Mouse (Mus musculus) intestine, embryonic 16.5 days (tissue): ENCODE data around the gene Bicd1. TPM values are rescaled to one million over a fixed set of nuclear protein-coding genes. Genes with fewer than 3 reads are reported as not detected.
"Not testable (repeated sequence)": the region's sequence is repeated elsewhere in the genome, so short reads cannot be mapped to it uniquely, and the experiment has no call there.

ENCODE experiments used
- ATAC-seq: fragments of 200-750 bp; cut with Nextera tagmentation; 2 replicates; pipeline ENCODE4 v1.8.0; 2017; ENCODE audit warnings: moderate TSS enrichment, moderate library complexity
- H3K27ac ChIP-seq: fragments of 300-500 bp; sonication (generic); 2 replicates; pipeline ENCODE4 v1.5.1; 2014; ENCODE audit warnings: mild to moderate bottlenecking, low read length
- H3K27me3 ChIP-seq: fragments of 300-500 bp; sonication (generic); replicated peaks from 2 replicates; pipeline ENCODE4 v1.6.1; 2014; ENCODE audit warnings: low read length, control low read depth, mixed read lengths; ENCODE audit not compliant: control insufficient read depth, insufficient read depth
- H3K36me3 ChIP-seq: fragments of 300-500 bp; sonication (generic); 2 replicates; pipeline ENCODE4 v1.6.1; 2014; ENCODE audit warnings: low read length, control low read depth; ENCODE audit not compliant: control insufficient read depth, insufficient read depth
- H3K4me1 ChIP-seq: fragments of 300-500 bp; sonication (generic); 2 replicates; pipeline ENCODE4 v1.6.1; 2014; ENCODE audit warnings: low read length, control low read depth, mixed read lengths; ENCODE audit not compliant: control insufficient read depth, insufficient read depth
- H3K4me2 ChIP-seq: fragments of 300-500 bp; sonication (generic); 2 replicates; pipeline ENCODE4 v1.6.1; 2014; ENCODE audit warnings: low read depth, low read length, control low read depth
- H3K4me3 ChIP-seq: fragments of 300-500 bp; sonication (generic); 2 replicates; pipeline ENCODE4 v1.5.1; 2014; ENCODE audit warnings: mild to moderate bottlenecking, low read length
- H3K9ac ChIP-seq: fragments of 300-500 bp; sonication (generic); 2 replicates; pipeline ENCODE4 v1.6.1; 2014; ENCODE audit warnings: low read depth, low read length
- H3K9me3 ChIP-seq: fragments of 300-500 bp; sonication (generic); 2 replicates; pipeline ENCODE4 v1.6.1; 2016; ENCODE audit warnings: low read length, control low read depth; ENCODE audit not compliant: control insufficient read depth
- WGBS: fragments of 180-500 bp; shearing (Covaris S2); extraction: QIAGEN DNeasy Blood & Tissue Kit; methylation state at CpG from one replicate; pipeline ENCODE4 v1.1.7; 2014; 5-methylcytosine and 5-hydroxymethylcytosine counted together
- polyA plus RNA-seq: library from polyadenylated mRNA; unstranded; fragments of >200 nt; fragmentation: Nextera tagmentation; extraction: Ambion mirVana; gene quantifications from 2 replicates; pipeline ENCODE4 v1.2.1, GENCODE M21; 2015

Bicd1 gene
- polyA plus RNA-seq, 1 experiment from 2014 or later: 11.4 TPM

DNA sequence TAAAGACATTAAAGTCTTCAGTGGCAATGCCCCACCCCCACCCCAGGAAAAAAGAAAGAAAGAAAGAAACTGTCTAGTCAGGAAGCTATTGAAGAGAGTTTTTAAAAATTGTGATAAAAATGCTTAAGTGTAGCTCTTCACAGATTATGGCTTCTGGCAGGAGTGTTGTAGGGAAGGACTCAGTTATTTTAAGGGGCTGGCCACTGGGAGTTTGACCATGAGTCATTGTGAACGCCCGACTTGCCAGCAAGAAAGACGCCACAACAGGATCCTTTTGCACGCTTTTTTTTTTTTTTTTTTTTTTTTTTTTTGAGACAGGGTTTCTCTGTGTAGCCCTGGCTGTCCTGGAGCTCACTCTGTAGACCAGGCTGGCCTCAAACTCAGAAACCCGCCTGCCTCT lies 73.2 kb downstream of the Bicd1 start:
- not testable (repeated sequence) for H3K4me1 ChIP-seq, H3K4me3 ChIP-seq, H3K36me3 ChIP-seq, H3K27me3 ChIP-seq, H3K27ac ChIP-seq, H3K9ac ChIP-seq, H3K9me3 ChIP-seq, ATAC-seq, H3K4me2 ChIP-seq
- 91% methylated on average over 5 of the region's 5 CpGs for WGBS

GRCm38 (mm10) chr6:149494662-149495061 lies 86.0 kb downstream of the Bicd1 start:
- no peak overlapping the region for H3K9ac ChIP-seq
- no peaks in the 10 kb centered on the region for H3K4me1 ChIP-seq
- WGBS: 90% methylated on average over 2 of the region's 2 CpGs
- ATAC-seq: no peak
- H3K9me3 ChIP-seq: no peaks in the 10 kb centered on the region
- H3K36me3 ChIP-seq: no peaks in the 10 kb centered on the region
- H3K27ac ChIP-seq: no peak overlapping the region
- no peak overlapping the region for H3K4me2 ChIP-seq
- no peak overlapping the region for H3K4me3 ChIP-seq
- H3K27me3 ChIP-seq: no peaks in the 10 kb centered on the region

DNA sequence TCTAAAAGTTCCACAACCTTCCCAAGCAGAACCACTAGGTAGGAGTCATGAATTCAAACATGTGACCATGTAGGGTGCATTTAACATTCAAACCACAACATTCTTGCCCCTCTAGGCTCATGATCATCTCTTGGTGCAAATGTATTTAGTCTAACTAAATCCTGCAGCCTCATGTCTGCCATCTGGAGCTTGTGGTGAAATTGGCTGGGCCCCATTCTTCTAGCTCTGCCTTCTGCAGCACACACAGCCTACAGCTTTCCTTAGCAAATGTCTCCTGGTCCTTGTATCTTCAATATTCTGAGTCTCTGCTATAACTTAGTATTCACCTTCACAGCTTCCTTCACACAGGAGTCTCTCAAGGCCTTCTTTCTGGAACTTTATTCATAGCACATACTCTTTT lies 87.2 kb downstream of the Bicd1 start:
- H3K27me3 ChIP-seq: no peaks in the 10 kb centered on the region
- H3K4me1 ChIP-seq: no peaks in the 10 kb centered on the region

DNA sequence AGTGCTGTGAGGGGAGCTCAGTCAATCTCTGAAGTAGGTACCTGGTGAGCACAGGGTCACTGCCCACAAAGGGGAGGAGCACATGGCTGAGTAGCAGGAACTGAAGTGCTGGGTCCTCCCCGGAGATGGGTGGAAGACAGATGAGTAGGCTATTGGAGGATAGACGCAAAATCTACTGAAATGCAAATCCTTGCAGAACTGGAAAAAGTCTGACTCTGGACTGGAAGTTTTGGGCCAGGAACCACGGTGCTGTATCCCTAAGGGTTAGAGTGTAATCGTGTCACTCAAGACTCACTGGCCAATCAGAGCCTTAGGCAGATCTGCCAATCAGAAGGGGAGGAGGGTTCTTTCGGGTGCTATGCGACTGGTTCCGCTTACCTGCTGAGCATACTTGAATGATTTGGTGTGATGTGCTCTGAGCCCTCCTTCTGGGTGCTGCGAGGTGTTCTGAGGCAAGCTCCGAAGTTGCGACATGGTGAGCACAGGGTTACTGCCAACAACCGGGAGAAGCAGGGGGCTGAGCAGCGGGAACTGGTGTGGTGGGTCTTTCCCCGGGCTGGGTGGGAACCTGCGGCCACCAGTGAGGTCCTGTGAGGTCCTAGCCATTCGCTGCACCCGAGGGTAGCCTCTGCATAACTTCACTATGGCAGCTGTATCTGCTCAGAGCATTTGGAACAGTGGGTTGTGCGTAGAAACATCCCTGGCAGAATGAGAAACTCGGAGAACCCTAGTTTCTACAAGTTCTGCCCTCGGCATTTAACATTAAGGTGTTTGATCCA lies 157.2 kb downstream of the Bicd1 start:
- ATAC-seq: peak; percentile 98
- H3K36me3 ChIP-seq: no peaks in the 10 kb centered on the region
- peak overlapping the region; percentile 76 for H3K27ac ChIP-seq
- H3K4me1 ChIP-seq: no peaks in the 10 kb centered on the region
- 1% methylated on average over 19 of the region's 19 CpGs for WGBS
- H3K9ac ChIP-seq: peak overlapping the region; percentile 68
- H3K9me3 ChIP-seq: no peaks in the 10 kb centered on the region
- peak overlapping the region; percentile 73 for H3K4me2 ChIP-seq
- H3K27me3 ChIP-seq: no peaks in the 10 kb centered on the region
- H3K4me3 ChIP-seq: peak overlapping the region; percentile 68

More for the DNA sequence above, 87.2 kb downstream of the Bicd1 start:
- H3K27ac ChIP-seq: no peak overlapping the region
- no peak overlapping the region for H3K4me2 ChIP-seq
- no peaks in the 10 kb centered on the region for H3K9me3 ChIP-seq
- no peak overlapping the region for H3K4me3 ChIP-seq
- no peak for ATAC-seq
- no peak overlapping the region for H3K9ac ChIP-seq
- no peaks in the 10 kb centered on the region for H3K36me3 ChIP-seq

GRCm38 (mm10) chr6:149567219-149567618 lies 158.5 kb downstream of the Bicd1 start:
- H3K36me3 ChIP-seq: no peaks in the 10 kb centered on the region

DNA sequence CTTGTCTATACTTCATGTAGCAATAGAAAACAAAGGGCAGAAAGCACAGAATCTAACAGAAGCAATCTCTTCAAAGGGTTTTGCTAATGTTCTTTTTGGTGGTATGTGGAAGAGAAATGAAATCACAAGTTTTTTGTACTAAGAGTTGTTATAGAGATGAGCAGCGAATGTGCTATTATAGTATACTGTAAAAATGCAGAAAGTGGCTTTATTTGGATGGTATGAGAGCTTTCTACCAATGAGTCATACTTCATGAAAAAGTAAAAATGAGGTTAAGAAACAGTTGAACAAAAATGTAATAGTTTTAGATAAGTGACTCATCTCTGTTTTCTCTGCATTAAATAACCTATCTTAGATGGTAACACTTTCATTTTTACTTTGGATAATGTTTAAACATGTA lies 165.6 kb downstream of the Bicd1 start:
- no peak overlapping the region for H3K4me2 ChIP-seq
- no peaks in the 10 kb centered on the region for H3K9me3 ChIP-seq
- H3K4me3 ChIP-seq: no peak overlapping the region
- no peak overlapping the region for H3K9ac ChIP-seq
- no peaks in the 10 kb centered on the region for H3K4me1 ChIP-seq
- ATAC-seq: no peak
- no peak overlapping the region for H3K27ac ChIP-seq
- no peaks in the 10 kb centered on the region for H3K27me3 ChIP-seq
- 89% methylated on average over 1 of the region's 1 CpGs for WGBS
- no peaks in the 10 kb centered on the region for H3K36me3 ChIP-seq

More at GRCm38 (mm10) chr6:149567219-149567618, 158.5 kb downstream of the Bicd1 start:
- Histone ChIP-seq H3K4me2 (no peak overlapping the region), H3K4me1 (no peaks in the 10 kb centered on the region), H3K27ac (no peak overlapping the region), H3K4me3 (no peak overlapping the region), H3K9me3 (no peaks in the 10 kb centered on the region), H3K27me3 (no peaks in the 10 kb centered on the region), H3K9ac (no peak overlapping the region)
- peak; percentile 59 for ATAC-seq
- 13% methylated on average over 1 of the region's 1 CpGs for WGBS

- ATAC-seq: peak; percentile 83
These were observed 171.4 kb downstream of the Bicd1 start for GRCm38 (mm10) chr6:149580053-149580452.

DNA sequence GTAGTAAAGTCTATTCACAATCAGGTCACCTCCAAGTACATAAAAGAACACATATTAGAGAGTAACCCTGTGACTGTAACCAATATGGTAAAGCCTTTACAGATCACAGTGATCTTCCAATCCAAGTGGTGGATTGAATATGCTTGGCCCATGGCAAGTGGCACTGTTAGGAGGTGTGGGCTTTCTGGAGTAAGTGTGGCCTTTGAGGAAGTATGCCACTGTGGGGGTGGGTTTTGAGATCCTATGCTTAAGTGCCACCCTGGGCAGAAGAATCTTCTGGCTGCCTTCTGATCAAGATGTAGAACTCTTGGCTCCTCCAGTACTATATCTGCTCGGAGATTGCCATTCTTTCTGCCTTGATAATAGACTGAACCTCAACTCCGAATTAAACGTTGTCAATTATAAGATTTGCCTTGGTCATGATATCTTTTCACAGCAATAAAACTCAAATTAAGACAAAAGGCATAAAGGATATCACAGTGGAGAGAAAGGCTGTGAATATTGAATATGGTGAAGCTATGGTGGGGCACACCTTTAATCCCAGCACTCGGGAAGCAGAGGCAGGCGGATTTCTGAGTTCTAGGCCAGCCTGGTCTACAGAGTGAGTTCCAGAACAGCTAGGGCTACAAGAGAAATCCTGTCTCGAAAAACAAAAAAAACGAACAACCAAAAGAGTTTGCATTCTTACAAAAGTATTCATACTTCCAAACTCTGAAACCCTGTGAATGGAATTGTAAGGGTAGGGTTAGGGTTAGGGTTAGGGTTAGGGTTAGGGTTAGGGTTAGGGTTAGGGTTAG lies 177.2 kb downstream of the Bicd1 start:
- Histone ChIP-seq H3K27ac (no peak overlapping the region), H3K27me3 (no peaks in the 10 kb centered on the region), H3K9ac (no peak overlapping the region), H3K4me3 (no peak overlapping the region), H3K36me3 (no peaks in the 10 kb centered on the region), H3K4me1 (no peaks in the 10 kb centered on the region), H3K4me2 (no peak overlapping the region), H3K9me3 (no peaks in the 10 kb centered on the region)
- 91% methylated on average over 7 of the region's 7 CpGs for WGBS
- ATAC-seq: 0 out of 2 replicates have a peak, but pooled peaks have one; percentile 40

More at GRCm38 (mm10) chr6:149580053-149580452, 171.4 kb downstream of the Bicd1 start:
- Histone ChIP-seq H3K27ac (peak overlapping the region; percentile 6; the same call in 1 of the 2 replicates), H3K4me3 (no peak overlapping the region), H3K9ac (no peak overlapping the region), H3K27me3 (no peaks in the 10 kb centered on the region), H3K9me3 (no peaks in the 10 kb centered on the region), H3K4me2 (no peak overlapping the region), H3K36me3 (no peaks in the 10 kb centered on the region), H3K4me1 (no peaks in the 10 kb centered on the region)
